Mouse (Mus musculus): ENCODE measurements around the gene Nufip1. TPM values are rescaled to one million over a fixed set of nuclear protein-coding genes. Genes with fewer than 3 reads are reported as not detected.
A peak's percentile ranks its signal among the peaks of the same experiment; 100 is the strongest.

Gene Nufip1
- 1 to 10 TPM; 6.0 to 6.4 TPM for total RNA-seq (2021)

DNA sequence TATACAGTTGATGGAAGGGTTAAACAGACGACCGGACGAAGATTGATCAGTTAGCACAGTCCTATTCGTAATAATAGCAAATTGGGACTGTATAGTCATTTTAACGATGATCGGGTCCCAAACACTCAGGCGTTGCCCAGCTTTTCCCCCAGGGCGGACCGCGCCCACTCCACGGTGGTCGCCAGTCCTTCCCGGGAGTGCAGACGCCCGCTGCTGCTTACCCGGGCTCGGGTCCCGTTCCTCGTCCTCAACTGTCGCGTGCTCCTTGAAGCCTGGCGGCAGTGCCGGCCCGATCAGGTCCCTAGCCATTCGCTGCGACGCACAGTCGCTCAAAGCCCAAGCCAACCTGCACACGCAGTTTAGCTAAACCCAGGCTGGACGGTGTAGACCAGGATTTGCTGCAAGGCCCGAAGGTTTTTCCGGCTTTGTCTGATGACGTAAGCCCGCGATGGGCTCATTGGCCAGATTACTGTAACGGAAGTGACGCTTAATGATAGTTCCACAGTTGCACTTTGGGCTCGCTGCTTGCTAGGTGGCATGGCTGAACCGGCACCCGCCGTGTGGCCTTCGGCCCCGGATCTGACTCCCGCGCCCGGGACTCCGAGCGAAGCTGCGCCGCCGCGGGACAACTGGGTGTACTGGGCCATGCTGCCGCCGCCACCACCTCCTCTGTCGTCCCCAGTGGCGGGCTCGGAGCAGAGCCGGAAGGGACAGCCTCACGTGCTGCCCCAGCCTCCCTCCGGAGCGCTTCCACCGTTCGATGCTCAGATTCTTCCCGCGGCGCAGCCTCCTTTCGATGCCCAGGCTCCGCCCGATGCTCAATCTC lies at the start of gene Nufip1, which contains the start of gene Gpalpp1:
TSS of gene Nufip1 (plus strand) at position 496 of the 826 bp plus-strand sequence.
TSS of gene Gpalpp1 (minus strand) at position 365 of the 826 bp plus-strand sequence.
- peak; percentile 89 for DNase-seq

DNA sequence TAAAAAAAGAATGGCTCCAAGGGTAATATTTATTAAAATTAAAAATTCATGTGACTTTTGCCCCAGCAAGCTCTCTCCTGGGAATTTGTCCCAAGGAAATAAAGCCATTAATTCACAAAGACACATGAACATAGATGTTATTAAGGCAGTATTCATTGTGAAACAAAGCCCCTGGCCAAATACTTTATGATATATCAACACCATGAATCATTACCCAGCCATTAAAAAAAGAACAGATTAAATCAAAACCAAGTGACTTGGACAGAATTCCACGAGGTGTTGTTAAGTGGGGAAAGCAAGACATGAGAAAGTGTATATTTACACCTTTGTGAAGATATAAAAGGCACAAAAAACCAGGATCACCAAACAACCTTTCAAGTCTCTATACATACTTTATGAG lies 43.5 kb upstream of the Nufip1 start:
- DNase-seq = no peak

DNA sequence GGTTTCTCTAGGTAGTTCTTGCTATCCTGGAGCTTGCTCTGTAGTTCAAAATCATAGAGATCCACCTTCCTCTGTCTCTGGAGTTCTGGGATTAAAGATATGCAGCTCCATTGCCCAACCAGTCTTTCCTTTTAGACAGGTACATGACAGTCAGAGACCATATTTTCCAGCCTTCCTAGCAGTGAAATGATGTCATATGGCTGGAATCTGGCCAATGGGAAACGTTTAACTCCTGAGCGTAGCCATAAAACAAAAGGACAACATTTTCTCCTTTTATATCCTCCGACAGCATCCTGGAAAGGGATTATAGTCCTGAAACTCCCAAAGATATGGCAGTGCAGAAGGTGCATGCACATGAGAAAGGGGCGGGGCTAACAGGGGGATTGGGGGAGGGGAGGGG lies 42.4 kb upstream of the Nufip1 start:
- DNase-seq = no peak

DNA sequence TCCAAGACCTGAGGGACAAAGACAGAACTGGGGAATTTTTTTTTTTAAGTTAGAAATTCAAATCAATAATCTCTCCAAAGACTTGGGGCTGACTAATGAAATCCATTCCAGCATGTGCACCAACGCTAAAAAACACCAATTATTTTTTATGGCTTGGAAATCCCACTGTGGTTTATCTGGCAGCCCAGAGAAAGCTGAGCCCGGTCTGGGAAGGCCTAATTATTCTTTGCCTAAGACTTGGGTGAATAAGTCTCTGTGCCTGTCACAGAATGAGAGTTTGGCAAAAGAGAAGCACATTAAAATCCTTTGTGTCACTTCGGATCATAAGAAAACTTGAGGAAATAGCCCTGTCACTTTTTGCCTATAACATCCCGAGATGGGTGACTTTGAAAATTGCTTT lies 41.4 kb upstream of the Nufip1 start:
- no peak for DNase-seq

DNA sequence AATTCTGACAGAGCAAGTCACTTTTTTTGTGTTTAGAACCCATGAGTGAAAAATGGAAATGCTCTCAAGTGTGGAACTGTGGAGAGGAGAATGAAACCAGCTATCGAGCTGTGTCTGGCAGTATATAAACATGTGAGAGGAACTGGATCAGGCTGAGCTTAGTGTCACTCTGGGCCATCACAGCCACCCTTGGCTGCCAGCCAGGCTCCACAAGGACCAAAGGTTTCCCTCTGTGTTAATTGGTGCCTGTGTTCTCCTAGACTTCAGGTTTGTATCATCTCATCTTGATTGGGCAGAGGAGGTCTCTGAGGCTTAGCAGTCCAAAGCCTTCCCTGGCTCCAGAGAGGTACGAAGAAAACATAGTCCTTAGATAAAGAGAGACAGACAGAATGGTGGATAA lies 38.1 kb upstream of the Nufip1 start:
- DNase-seq = no peak

DNA sequence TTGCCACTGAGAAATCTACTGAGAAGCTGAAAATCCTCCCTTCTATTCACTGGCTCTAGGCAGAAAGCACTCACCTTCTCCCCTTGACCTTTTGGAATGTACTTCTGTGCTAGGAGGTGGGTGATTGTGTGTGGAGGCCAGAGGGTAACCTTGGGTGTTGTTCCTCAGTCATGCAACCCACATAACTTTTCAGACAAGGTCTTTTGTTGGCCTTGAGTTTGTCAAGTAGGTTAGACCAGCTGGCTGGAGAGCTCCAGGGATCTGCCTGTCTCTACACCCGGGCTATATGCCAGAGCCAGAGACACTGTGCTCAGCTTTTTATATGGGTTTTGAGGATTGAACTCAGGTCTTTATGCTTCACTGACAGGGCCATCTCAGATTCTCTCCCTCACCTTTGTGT lies 36.5 kb upstream of the Nufip1 start:
- no peak for DNase-seq

DNA sequence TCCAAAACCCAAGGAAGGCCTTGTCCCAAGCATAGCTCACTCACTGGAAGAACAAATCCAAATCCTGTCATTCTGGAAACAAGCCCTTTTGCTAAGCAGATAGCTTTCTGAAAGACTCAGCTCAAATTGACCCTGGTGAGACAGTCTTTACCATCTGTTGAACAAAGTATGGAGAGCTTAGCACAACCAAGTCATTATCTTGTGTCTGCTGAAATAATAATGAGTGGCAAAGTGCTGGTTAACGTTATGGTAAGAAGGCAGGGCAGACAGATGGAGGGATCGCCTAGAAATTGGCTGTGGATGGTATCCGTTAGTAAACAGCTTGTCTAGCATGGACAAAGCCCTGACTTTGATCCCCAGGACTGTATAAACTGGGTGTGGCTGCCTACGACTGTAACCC lies 35.0 kb upstream of the Nufip1 start:
- DNase-seq = no peak

DNA sequence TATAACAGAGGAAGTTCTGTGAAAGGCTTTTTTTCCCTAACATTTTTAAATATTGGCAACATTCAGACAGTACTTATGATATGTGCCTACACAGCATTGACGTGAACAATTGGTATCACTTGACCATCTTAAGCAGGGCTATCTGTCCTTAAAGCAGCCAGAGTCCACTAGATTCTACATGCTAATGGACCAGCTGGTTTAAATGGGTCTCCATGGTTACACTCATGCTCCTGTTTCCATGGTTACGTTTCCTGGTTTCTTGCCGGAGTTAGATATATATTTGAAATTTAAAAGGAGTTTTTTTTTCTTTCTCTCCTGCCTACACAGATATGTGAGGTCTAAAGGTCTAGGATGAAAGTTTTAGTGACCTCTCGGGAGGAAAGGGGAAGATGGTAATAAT lies 34.1 kb upstream of the Nufip1 start:
- no peak for DNase-seq

DNA sequence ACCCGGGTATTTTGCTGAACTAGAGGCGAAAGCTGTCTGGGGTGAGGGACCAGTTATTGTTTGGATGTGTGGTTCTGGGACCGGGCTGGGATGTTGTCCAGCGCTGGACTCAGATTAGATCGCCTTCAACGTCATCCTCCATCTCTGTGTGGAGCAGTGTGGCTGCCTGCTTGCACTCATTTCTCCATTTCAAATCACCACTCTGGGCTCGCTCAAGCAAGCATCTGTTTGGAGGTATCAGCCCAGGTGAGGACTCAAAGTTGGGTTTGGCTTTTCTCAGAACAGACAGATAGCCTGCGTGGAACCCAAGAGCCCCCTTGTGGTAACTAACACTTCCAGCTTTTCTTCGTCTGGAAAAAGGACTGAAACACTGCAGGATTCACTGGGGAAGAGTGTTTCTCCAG lies 33.6 kb upstream of the Nufip1 start:
- DNase-seq = peak; percentile 54

DNA sequence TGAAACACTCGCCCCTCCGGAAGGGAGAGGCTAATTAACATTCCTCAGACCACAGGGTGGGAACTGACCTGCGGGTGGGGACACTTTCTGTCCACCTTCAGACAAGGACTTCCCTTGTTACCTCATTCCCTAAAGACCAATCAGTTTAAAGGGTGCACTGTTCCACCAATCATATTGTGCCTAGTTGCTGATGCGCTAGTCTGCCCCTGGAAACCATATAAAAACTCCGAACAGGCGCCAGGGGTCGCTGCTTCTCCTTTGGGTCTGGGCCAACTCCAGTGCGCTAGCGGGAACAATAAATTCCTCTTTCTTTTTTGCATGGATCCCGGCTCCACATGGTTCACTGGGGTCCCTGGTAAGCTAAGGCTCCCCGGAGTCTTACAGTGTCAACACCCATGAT lies 29.2 kb upstream of the Nufip1 start:
- DNase-seq = peak; percentile 42

DNA sequence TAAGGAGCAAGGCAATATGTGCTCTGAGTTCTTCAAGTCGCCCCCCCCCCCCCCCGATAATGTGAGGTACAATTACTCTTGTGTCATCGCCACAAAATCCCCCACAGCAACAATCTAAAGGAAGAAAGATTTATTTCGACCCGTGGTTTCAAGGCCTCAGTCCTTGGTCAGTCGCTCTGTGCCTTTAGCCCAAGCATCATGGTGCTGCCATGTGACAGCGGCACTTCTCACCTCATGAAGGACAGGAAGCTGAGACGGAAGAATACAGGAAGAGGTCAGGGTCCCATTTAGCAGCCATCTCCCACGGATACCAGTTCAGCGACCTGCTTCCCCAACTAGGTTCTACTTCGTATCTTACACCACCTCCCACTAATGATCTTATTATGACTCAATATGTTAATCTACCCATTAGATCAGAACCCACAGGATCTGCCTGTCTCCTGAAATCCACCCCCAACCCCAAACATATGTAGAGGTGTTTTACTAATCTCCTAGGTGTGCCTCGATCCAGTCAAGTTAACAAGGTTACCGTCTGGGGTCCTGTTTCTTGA lies 28.5 kb upstream of the Nufip1 start:
- DNase-seq = no peak

DNA sequence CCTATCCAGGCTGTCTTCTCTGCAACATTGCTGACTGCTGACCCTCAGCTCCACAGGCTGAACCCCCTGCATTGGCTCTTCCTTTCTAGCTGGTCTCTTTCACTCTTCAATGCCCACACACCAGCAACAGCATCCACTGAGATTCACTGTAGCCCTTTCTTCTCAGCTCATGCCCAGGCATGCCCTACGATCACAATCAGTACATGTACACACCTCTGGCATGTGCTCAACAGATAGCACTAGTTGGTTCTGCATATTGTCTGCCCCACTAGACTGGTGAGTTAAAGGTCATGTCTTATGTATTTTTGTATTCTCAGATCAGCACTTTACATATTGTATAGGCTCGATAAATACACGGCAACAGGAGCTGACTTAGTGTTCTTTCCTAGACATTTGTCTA lies 26.5 kb upstream of the Nufip1 start:
- DNase-seq = no peak

DNA sequence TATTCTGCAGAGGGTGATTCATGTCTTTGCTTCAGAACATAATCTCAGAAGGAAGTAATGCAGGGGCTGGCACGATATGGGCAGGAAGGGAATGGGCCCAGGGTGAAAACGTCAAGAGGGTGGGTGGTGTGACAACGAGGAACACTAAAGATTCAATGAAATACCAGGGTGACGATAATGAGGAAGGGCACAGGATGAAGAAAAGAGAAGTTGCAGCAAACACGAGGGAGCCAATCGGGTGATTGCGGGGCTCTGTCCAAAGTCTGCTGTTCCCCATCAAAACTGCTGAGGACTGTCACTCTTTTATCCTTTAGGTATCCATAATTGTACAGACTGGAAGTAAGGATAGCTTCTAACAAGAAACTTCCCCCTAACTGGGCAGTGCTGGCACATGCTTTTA lies 13.4 kb upstream of the Nufip1 start:
- no peak for DNase-seq

DNA sequence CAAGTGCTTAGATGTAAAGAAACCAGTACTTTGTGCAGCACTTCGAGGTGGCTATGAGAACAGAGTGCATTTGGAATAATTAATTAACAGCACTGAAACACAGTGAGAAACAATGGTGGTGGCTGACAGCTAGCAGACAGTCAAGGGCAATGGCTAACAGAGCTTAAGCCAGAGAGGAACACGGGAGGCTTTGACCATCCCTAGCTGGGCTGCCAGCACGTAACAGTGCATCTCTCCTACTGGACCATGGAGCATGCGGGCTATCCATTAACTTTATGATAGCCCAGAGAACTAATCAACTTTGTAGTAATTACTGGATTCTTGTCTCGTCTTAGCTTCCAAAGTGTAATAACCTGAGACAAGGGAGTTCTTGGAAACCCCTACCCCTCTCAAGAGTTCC lies 12.9 kb upstream of the Nufip1 start:
- no peak for DNase-seq

DNA sequence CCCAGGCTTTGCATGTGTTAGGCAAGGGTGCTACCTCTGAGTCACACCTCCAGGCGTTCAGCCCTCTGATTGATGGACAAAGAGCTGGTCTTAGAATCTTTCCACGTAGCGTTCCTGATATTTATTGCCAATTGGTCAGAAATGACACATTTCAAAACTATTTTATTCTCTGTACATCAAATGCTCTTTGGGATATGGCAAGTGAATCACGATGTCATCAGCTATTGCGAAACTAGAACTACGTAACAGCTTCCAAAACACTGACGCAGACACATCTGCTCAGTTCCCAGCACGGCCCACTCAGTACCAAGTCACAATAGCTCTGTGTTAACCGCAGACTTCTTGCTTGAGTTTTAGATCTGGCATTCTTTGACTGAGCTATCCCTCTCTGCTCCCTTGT lies 11.1 kb upstream of the Nufip1 start:
- no peak for DNase-seq

DNA sequence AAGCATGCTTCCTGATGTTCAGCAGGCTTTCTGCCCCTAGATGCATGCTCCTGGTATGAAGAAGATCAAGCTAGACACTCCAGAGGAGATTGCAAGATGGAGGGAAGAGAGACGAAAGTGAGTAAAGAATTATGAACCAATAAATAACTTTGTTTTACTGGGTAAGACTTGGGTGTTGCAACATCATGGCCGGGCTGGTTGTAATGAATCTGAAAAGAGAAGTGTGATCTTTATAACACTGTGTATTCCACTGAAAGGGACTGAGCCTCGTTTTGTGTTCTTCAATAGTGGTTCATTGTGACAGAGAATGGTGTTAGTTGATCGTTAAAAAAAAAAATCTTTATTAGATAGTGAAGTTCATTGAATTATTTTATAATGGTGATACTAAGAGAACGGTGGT lies 5.1 kb downstream of the Nufip1 start:
- no peak for DNase-seq

DNA sequence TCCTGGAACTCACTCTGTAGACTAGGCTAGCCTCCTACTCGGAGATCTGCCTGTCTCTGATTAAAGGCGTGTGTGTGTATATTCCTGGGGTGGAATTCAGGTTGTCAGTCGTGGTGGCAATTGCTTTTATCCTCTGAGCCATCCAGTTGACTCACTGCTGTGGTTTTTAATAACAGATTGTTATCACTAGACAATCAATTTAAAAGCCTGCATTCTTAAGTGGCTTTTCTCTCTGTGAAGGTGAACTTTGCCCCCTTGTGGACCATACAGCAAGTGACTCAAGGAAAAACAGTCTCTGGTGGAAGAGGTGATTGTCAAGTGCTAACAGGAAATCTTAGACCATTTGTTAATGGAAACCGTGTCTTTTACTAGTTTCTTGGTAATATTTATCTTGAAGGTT lies 8.3 kb downstream of the Nufip1 start:
- DNase-seq = no peak

DNA sequence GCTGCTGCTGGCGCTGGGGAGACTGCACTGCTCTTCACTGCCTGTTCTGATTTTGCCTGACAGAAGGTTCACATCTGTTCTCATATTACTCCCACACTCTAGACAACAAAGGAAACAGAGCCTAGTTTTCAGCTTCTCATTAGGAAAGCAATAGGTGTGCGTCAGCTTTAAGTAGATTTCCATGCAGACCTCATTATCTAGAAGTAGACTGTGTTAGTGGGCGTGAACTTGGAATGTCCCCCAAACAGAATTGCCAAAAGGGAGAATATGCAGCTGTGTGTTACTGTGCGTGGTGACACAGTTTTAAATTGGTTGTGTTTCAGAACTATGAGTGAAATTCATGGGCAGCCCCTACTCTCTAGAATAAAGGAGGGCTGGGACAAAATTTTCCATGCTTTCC lies 9.8 kb downstream of the Nufip1 start:
- peak; percentile 47 for DNase-seq

DNA sequence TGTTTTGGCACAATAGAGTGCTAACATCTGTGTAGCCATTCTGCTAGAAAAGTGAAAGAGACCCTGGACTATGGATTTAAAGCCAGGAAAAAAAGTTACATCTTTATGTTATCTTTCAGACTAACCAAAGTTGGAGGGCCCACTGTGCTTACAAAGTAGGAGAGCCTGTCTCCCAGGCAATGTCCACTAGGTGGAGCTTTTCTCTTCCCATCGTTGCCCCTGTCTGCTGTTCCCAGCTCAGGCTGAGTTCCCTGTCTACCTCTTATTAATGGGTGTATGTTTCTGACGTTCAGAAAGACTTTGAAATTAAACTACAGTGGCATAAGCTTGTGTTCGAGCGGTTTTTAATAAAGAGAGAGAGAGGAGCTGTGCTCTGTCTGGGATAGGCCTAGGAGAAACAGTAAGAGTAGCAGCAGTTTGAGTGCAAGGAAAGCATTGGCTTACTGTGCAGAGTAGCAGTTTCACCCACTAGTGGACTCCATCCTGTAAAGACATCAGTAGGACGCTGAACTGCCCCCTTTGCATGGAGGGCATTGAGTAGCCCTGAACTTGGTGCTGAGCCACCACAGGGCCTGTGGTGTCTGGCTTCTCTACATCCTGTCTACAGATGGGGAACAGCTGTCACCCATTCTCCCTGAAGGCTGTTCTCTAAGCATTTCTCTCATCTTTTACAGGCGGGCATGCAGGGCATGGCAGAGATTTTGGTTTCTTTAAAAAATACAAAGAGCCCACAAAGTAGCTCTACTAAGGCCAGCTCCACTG lies 11.4 kb downstream of the Nufip1 start:
- peak; percentile 63 for DNase-seq

DNA sequence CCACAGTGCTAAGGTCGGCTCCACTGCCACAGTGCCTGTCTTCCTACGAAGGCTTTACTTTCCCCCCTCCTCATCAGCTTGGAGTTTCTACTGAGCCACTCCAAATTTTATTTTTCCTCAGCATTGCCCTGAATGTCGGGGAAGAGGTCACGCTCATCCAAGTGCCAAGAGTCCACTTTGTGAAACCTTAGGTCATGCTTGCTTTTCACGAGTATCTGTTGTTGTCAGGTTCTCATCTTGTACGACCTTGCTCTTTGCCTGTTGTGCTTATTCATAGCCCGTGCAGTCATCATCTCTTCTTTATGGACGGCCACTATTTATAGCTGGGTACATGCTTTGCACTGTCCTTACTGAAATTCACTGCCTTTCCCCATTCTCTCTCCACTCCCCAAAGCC lies 12.0 kb downstream of the Nufip1 start:
- DNase-seq = no peak

DNA sequence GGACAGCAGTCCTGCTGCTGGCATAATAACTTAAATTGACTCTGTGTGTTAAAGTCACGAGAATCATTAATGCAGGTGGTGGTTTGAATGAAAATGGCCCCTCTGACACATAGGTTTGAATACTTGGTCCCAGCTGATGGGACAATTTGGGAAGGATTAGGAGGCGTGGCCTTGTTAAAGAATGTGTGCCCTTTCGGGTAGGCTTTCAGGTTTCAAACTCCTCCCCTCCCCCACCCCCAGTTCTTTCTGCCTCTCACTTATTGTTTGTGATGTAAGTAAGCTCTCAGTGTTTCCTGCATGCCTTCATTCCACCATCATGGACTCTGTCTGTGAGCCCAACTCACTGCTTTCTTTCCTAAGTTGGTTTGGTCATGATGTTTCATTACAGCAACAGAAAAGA lies 16.6 kb downstream of the Nufip1 start:
- no peak for DNase-seq

DNA sequence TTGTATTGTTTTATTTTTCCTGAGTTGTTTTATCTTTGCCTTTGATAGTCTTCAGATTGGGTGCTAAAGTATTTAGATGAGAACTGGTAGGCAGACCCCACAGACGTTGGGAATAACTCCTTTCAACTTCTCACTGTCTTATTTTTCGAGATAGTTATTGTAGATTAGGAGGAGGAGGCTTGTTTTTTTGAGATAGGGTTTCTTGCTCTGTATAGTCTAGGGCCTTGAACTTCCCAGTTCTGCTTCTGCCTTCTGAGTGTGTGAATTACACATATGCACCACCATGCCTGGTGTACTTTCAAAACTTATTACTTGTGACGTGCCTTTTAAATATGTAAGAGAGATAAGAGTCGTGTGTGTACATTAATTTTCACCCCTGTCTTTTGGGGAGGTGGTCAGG lies 17.5 kb downstream of the Nufip1 start:
- no peak for DNase-seq

DNA sequence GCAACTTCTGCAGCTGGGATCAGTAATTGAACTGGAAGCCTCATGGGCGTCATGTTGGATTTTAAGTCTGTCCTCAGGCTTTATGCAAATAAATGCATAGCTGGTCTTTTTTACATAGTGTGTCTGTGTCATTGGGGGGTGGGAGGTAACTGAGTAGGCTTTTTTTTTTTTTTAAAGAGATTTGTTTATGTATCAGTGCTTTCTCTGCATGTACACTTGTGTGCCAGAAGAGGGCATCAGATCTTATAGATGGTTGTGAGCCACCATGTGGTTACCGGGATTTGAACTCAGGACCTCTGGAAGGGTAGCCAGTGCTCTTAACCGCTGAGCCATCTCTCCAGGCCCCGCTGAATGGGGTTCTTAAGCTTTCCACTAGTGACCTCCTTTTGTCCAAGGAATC lies 24.3 kb downstream of the Nufip1 start:
- DNase-seq = no peak

DNA sequence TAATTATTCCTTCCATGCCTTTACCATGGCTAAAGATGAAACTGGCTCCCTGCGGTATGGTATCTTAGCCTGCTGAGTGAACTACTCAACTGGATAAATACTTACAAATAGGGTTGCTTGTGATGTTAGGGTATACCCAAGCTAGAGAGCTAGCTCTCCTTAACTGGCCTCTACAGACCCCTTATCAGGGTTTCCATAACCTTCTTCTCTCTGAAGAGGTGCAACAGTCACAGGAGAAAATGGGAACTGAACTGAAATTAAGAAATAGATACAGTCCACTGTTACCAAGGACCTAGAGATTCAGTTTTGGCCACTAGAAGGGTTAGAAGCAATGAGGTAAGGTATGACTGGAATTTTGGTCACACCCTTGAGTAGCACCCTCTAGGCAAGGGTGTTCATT lies 34.6 kb downstream of the Nufip1 start:
- no peak for DNase-seq
